Mouse (Mus musculus): ENCODE data around the gene Secisbp2l. TPM values are rescaled to one million over a fixed set of nuclear protein-coding genes. Genes with fewer than 3 reads are reported as not detected.

The Secisbp2l gene
- polyA plus RNA-seq, 1 experiment: 44.6 TPM

- TF ChIP-seq POLR2A (IDR thresholded peaks at IDR 0.05; ENCODE audit: insufficient read depth, low read depth, low read length): no peak
- no peak for TF ChIP-seq CTCF (IDR thresholded peaks at IDR 0.05; ENCODE audit: insufficient read depth, low read depth, low read length)
- 63% methylated on average over 2 of the region's 2 CpGs for WGBS
- Histone ChIP-seq H3K4me3 (ENCODE audit: insufficient read depth, low read depth, low read length) (no peak overlapping the region), H3K4me1 (ENCODE audit: control insufficient read depth, insufficient read depth, low read length) (peaks cover 8% of the 10 kb centered on the region), H3K27ac (ENCODE audit: insufficient read depth, low read depth, low read length) (no peak overlapping the region)
Observed at GRCm38 (mm10) chr2:125735333-125736024, 47.2 kb downstream of the Secisbp2l start.

GRCm38 (mm10) chr2:125734741-125735140 is 47.9 kb downstream of the Secisbp2l start:
- TF ChIP-seq CTCF (IDR thresholded peaks at IDR 0.05; ENCODE audit: insufficient read depth, low read depth, low read length) (no peak), POLR2A (IDR thresholded peaks at IDR 0.05; ENCODE audit: insufficient read depth, low read depth, low read length) (no peak)
- H3K4me3 ChIP-seq (ENCODE audit: insufficient read depth, low read depth, low read length): no peak overlapping the region

GRCm38 (mm10) chr2:125731763-125732560 is 50.7 kb downstream of the Secisbp2l start:
- peak overlapping the region; percentile 9; the same call in 1 of the 2 replicates for H3K27ac ChIP-seq (ENCODE audit: insufficient read depth, low read depth, low read length)
- H3K4me1 ChIP-seq (ENCODE audit: control insufficient read depth, insufficient read depth, low read length): peaks cover 8% of the 10 kb centered on the region
- WGBS: 10% methylated on average over 35 of the region's 35 CpGs
- H3K4me3 ChIP-seq (ENCODE audit: insufficient read depth, low read depth, low read length): peak overlapping the region; percentile 54
- no peak for TF ChIP-seq POLR2A (IDR thresholded peaks at IDR 0.05; ENCODE audit: insufficient read depth, low read depth, low read length)
- TF ChIP-seq CTCF (IDR thresholded peaks at IDR 0.05; ENCODE audit: insufficient read depth, low read depth, low read length): peak; percentile 99

More at GRCm38 (mm10) chr2:125734741-125735140, 47.9 kb downstream of the Secisbp2l start:
- peaks cover 8% of the 10 kb centered on the region for H3K4me1 ChIP-seq (ENCODE audit: control insufficient read depth, insufficient read depth, low read length)
- no peak overlapping the region for H3K27ac ChIP-seq (ENCODE audit: insufficient read depth, low read depth, low read length)

- no peak for TF ChIP-seq CTCF (IDR thresholded peaks at IDR 0.05; ENCODE audit: insufficient read depth, low read depth, low read length)
- TF ChIP-seq POLR2A (IDR thresholded peaks at IDR 0.05; ENCODE audit: insufficient read depth, low read depth, low read length): no peak
- Histone ChIP-seq H3K27ac (ENCODE audit: insufficient read depth, low read depth, low read length) (no peak overlapping the region), H3K4me3 (ENCODE audit: insufficient read depth, low read depth, low read length) (0 out of 2 replicates have a peak overlapping the region, but pooled peaks have one; percentile 7), H3K4me1 (ENCODE audit: control insufficient read depth, insufficient read depth, low read length) (peaks cover 18% of the 10 kb centered on the region)
- WGBS: 12% methylated on average over 16 of the region's 16 CpGs
Observed at GRCm38 (mm10) chr2:125724546-125725114, 58.0 kb downstream of the Secisbp2l start.

- no peak within 1 kb of the TSS for H3K27ac ChIP-seq (ENCODE audit: insufficient read depth, low read depth, low read length)
- TF ChIP-seq CTCF (IDR thresholded peaks at IDR 0.05; ENCODE audit: insufficient read depth, low read depth, low read length) (no peak), POLR2A (IDR thresholded peaks at IDR 0.05; ENCODE audit: insufficient read depth, low read depth, low read length) (no peak)
- H3K4me1 ChIP-seq (ENCODE audit: control insufficient read depth, insufficient read depth, low read length): peaks cover 18% of the 10 kb centered on the region
- peak within 1 kb of the TSS; percentile 40 for H3K4me3 ChIP-seq (ENCODE audit: insufficient read depth, low read depth, low read length)
- WGBS: under 1% methylated on average over 15 of the region's 15 CpGs
Observed at GRCm38 (mm10) chr2:125724086-125724430, 58.6 kb downstream of the Secisbp2l start, which contains the start of gene Shc4. Gene Shc4, minus strand, starts transcription at chr2:125724148.

- 2% methylated on average over 34 of the region's 34 CpGs for WGBS
Observed at GRCm38 (mm10) chr2:125723408-125724085, 59.1 kb downstream of the Secisbp2l start.

GRCm38 (mm10) chr2:125723086-125723407 is 59.6 kb downstream of the Secisbp2l start:
- no peak overlapping the region for H3K27ac ChIP-seq (ENCODE audit: insufficient read depth, low read depth, low read length)
- H3K4me3 ChIP-seq (ENCODE audit: insufficient read depth, low read depth, low read length): peak overlapping the region; percentile 40
- H3K4me1 ChIP-seq (ENCODE audit: control insufficient read depth, insufficient read depth, low read length): peaks cover 18% of the 10 kb centered on the region
- 9% methylated on average over 18 of the region's 18 CpGs for WGBS
- TF ChIP-seq POLR2A (IDR thresholded peaks at IDR 0.05; ENCODE audit: insufficient read depth, low read depth, low read length) (no peak), CTCF (IDR thresholded peaks at IDR 0.05; ENCODE audit: insufficient read depth, low read depth, low read length) (no peak)

More at GRCm38 (mm10) chr2:125723408-125724085, 59.1 kb downstream of the Secisbp2l start:
- peaks cover 18% of the 10 kb centered on the region for H3K4me1 ChIP-seq (ENCODE audit: control insufficient read depth, insufficient read depth, low read length)
- no peak for TF ChIP-seq POLR2A (IDR thresholded peaks at IDR 0.05; ENCODE audit: insufficient read depth, low read depth, low read length)
- TF ChIP-seq CTCF (IDR thresholded peaks at IDR 0.05; ENCODE audit: insufficient read depth, low read depth, low read length): no peak
- peak overlapping the region; percentile 40 for H3K4me3 ChIP-seq (ENCODE audit: insufficient read depth, low read depth, low read length)
- no peak overlapping the region for H3K27ac ChIP-seq (ENCODE audit: insufficient read depth, low read depth, low read length)

GRCm38 (mm10) chr2:125716599-125716998 is 66.1 kb downstream of the Secisbp2l start:
- Histone ChIP-seq H3K4me1 (ENCODE audit: control insufficient read depth, insufficient read depth, low read length) (no peaks in the 10 kb centered on the region), H3K4me3 (ENCODE audit: insufficient read depth, low read depth, low read length) (no peak overlapping the region), H3K27ac (ENCODE audit: insufficient read depth, low read depth, low read length) (no peak overlapping the region)
- 80% methylated on average over 8 of the region's 8 CpGs for WGBS
- TF ChIP-seq POLR2A (IDR thresholded peaks at IDR 0.05; ENCODE audit: insufficient read depth, low read depth, low read length): no peak
- TF ChIP-seq CTCF (IDR thresholded peaks at IDR 0.05; ENCODE audit: insufficient read depth, low read depth, low read length): no peak
